Mouse (Mus musculus) megakaryocyte progenitor cell, adult 5-6 weeks (primary cell): ENCODE results near the gene Gm20388. TPM values are rescaled to one million over a fixed set of nuclear protein-coding genes. Genes with fewer than 3 reads are reported as not detected.

ENCODE experiments used
- ATAC-seq: replicated peaks from 2 replicates; pipeline ENCODE4 v1.8.0; 2016; ENCODE audit warnings: mild to moderate bottlenecking, moderate TSS enrichment, inconsistent platforms; ENCODE audit not compliant: poor library complexity
- total RNA-seq, 2 experiments: library from RNA; stranded (forward) in 1 of 2; stranded (reverse) in 1 of 2; fragments of 157-497, 149-512 nt in 1 of 2; fragments of 200-1000 nt in 1 of 2; gene quantifications; 2 replicates each; pipeline versions ENCODE4 v1.2.3 to v1.2.4; 2015 to 2017

The Gm20388 gene
- total RNA-seq, 2 experiments from 2014 or later = 18.6 TPM; not detected in 1

DNA sequence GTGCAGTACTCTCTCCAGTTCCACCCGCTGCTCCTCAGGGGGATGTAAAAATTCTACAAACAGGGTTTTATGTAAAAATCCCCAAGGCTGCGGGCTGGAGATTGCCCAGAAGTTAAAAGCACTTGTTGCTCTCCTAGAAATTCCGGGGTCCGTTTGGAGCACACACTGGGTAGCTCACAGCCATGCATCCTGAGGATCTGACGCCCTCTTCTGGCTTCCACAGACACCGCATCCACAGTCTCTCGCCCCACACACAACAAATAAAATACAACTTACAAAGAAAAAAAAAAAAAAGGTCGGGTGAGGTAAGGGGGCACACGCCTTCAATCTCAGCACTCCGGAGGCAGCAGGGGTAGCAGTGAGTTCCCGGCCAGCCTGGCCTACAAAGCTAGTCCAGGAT is 1897.4 kb downstream of the Gm20388 start:
- no peak for ATAC-seq

DNA sequence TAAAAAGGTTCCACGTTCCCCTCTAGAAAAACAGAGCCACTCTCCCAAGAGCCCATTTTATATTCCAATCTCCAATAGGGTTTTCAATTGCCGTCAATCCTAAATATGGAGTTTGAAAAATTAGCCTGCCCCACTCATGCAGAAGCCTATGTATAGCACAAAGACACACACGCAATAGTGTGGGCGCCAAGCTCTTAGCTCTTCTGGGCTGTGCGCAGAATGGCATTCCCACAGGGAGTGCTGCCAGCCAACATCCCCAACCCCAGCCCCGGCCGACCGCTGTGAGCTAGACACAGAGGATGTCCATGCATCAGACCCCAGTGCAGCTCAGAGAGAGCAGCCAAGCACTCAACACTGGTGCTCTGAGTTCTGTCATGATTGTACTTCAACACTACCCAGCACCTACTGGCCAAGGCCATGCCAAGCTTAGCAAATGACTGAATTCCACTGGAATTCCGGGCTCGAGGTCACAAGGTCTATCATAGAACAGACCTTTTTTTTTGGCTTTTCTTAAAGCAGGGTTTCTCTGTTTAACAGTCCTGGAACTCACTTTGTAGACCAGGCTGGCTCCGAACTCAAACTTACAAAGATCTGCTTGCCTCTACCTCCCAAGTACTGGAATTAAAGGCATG is 1899.0 kb downstream of the Gm20388 start:
- no peak for ATAC-seq

DNA sequence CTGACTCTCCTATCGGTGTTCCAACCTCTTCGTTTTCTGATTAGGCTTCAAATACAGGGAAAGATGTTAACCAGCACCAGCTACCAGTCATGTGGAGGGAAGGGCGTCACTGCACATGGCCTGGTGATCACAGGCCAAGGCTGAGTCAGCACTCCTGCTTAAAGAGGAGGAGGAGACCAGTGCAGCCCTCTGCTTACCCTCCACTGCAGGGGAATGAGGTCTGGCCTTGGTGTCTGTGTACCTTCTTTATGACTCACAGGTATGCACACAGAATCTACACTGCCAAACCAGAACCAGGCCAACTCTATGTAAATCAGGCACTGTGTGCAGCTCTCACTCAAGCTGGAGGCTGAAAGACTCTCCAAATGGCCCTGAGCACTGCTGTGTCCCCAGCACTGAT is 1900.9 kb downstream of the Gm20388 start:
- ATAC-seq = no peak

DNA sequence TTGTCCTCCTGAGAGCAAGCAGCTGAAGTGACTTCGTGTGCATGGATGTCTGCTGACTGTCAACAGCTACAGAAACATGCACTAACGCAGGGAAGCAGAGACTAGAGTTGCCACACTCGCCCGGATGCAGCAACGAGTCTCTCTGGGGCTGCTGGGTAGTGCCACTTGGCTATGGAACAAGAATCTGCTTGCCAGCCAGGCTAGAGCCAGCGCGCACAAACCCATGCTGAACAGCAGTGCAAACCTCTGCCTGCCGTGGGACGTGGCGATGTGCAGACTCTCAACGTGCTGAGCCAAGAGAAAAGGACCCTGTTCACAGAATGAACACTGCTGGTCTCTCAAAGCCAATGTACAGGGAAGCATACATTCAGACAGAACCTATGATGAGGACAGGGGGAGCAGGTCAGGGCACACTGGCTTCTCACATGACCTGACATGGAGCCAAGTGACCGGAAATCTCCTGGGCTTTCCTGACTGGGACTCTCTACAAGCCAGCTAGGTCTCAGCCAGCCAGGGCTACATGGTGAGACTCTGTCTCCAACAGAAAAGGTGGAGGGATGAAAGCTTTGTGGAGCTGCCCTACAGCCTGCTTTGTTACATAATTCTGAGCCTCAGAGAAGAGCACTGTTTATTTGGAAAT is 1901.4 kb downstream of the Gm20388 start:
- no peak for ATAC-seq

DNA sequence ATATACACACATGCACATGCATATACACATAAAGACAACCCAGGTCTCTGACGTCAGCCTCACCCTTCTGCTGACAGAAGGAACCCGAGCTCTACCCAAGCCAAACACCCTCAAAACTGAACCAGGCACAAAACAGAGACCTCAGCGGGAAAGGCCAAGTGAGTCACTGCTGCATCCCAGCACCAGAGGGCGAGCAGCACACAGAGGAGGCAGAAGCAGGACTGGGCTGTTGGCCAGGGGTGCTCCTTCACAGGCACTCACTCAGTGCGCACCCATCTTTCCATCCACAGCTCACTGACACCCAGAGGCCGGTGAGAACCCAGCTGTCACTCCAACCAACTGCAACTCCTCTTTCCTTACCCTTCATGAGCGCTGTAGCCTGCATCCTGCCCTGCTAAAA is 1907.6 kb downstream of the Gm20388 start:
- no peak for ATAC-seq

DNA sequence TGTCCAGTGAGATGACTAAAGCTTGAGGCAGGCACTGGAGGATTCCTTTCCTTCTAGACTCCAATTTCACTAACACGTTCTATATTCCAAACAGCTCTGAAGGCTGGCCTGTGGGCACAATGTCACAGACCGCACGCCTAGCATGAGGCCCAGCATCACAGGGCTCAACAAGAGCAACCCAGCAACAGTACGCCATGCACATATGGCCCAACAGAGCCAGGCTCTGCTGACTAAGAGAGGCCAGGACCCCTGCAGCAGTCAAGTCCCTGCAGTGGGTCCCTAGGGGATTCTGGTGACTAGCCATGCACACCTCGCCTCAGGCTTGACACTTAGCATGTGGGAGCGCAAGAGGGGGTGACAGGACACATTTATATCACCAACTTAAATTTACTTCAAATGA is 1910.2 kb downstream of the Gm20388 start:
- ATAC-seq = no peak

DNA sequence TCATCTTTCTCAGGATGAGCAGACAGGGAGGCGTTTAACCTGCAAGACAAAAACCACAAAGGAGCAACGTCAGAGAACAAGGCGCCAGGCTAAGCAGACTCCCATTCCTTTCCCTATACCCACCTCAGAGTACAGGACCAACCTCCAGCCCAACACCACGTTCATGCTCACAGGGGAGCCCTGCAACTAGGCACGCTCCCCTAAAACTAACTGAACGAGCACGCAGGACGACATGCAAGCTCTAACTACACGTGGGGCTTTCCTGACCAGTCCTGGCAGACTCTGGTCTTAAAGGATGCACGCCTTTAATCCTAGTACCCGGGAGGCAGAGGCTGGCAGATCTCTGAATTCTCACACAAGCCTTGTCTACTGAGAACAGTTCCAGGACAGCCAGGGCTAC is 1910.7 kb downstream of the Gm20388 start:
- ATAC-seq = no peak

DNA sequence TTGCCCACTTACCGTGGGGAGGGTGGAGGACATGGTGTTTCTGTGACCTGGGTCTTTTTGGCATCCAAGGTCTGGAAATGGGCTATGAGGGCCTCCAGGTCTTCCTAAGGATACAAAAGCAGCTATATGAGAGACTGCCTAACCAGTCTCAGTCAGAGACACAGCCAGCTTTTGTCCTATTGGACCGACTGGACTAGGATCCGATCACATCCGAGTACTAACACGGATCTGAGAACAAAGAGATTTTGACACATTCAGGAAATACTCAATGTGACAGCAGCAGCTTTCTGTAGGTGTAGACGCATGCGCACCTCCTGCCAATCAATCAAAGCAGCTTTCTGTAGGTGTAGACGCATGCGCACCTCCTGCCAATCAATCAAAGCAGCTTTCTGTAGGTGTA is 1911.1 kb downstream of the Gm20388 start:
- ATAC-seq = no peak

DNA sequence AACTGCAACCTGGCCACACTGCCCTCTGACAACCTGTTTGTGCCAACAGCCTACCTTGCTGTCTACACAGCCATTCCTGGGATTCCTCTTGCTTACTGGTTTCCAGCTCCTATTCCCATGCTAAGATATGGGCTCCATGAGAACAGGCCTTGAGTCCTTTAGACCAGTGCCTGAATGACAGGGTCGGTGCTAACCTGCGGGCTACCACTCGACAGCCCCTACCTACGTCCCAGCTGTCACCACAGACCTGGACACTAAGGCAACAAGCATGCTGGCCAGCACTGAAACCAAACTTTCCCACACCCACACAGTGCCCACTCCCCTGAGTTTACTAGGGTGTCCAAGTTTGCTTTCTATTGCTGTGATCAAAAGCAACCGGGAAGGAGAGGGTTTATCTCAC is 1917.1 kb downstream of the Gm20388 start:
- ATAC-seq = no peak

DNA sequence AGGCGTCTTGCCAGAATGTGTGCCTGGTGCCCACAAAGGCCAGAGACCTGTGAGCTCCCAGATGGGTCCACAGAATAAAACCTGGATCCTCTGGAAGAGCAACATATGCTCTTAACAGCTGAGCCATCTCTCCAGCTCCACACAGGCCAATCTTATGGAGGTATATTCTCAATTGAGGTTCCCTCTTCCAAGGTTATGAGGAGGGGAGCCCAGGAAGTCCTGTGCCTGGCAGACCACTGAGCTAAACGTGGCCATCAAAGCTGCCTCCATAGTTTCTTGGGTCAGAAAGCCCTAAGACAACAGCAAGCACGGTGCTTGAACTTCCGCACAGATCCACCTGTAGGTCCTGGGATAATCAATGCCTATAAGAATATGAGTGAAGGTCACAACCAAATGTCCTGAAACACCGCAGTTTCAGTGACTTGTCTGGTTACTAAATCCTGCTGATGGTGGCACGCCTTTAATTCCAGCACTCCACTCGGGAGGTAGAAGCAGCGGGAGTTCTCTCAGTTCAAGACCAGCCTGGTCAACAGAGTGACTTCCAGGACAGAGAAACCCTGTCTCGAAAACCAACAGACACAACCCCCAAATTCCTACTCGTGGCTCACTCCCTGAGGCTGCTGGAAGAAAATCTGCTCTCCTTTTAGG is 1917.9 kb downstream of the Gm20388 start:
- no peak for ATAC-seq

DNA sequence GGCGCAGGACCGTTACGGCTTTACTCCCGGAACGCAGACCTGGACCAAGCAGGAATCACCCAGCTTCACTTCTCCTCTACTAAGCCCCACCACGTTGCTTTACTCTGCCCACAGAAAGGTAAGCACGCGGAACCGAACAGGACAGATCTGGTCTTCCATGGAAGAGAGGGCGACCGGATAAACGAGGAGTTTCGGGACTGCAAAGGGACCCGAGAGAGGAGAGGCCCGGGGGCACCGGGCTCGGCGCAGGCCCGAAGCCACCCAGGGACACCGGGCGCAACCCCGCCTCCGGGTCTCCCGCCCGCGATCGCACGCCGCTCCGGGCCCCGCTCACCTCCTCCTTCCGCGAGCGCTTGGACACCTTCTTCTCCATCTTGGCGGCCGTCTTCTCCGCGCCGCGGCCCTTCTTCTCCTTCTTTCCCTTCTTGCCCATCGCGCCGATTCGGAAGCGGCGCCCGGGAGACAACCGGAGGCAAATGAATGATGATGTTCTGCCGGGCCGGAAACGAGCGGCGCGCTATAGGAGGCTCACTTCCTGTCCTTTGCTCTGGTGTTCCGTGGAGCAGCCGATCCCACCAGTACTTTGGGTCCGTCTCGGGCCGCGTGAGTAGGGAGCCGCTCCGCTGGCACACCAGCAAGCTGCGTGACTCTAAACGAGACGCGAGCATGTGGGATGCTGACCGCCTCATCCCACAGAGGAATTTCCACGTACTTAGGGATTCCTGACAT is 1918.6 kb downstream of the Gm20388 start, which contains the start of gene Klhdc4:
TSS of gene Klhdc4 (minus strand) at position 522 of the 729 bp plus-strand sequence.
- peak; percentile 98 for ATAC-seq

DNA sequence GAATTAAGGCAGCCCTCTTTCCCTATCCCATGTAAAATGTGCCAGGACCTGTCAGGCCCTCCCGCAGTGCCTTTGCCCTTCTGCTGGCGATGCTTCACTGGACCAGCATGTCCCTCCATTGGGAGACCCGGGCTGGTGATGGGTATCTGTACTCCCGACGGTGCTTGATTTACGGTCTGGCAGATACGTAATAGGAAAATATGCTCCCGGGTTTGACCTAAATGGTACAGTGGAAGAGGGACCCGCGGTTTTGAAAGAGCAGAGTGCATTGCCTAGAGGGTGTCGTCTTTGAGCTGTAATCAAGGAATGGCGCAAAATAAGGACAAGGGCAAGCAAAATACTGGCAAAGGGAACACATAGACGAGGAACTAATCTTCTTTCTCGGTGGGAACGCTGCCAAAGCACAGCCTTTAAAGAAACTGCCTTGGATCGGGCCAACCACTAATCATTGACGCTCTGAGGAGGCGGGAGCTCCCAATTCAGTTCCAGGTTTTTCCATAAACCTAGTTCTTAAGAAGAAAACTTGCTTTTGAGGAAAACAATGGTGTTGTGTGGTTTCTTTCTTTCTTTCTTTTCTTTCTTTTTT is 1919.2 kb downstream of the Gm20388 start:
- peak; percentile 49 for ATAC-seq

DNA sequence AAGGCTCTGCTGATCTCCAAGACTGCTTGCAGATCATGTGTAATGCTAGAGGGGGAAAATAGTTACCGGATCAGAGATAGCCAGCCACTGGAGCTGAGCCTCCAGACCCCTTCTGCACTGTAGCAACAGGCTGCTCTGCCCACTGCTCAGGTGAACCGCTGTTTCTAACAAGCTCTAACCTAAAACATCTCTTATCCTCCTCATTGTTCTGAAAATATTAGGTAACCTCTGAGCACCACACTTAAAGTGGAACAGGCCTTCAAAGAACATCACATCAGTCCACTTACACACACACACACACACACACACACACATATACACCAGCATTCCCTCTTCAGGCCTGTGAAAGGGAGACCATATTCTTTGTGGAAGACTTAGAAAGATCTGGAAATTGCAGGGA is 1921.4 kb downstream of the Gm20388 start:
- ATAC-seq = no peak

DNA sequence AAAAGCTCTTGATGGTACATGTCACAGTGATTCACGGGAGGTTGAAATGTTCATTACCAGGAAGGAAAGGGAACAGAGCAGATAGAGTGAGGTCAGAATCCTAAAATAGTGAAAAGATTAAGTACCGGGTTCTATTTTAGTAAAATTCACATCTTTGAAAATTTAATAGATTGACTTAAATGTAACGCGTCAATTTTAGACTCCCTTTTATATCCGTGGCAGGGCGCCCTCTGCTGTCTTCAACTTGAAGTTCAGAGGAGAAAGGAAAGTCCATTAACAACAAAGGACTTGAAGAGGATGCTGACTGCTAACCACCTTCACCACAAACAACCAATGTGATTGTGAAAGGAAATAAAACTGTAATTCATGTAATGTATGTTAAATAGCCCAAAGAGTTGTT is 1921.9 kb downstream of the Gm20388 start:
- ATAC-seq = peak; percentile 74

DNA sequence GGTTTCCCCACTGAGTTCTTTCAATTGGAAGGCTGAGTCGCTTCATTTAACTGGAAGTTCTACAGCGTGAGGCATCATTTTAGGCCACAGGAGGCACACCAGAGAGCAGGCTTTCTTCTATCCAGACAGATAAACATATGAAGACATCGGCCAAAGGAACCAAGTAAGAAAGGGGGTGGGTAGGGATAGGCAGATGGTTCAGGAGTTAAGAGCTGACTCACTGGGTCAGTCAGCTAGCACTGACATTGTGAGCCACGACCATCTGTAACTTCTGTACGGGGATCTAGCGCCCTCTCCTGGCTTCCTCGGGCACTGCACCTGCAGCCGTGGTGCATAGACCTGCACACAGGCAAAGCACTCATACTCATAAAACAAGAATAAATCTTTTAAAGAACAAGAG is 1930.6 kb downstream of the Gm20388 start:
- ATAC-seq = peak; percentile 88

DNA sequence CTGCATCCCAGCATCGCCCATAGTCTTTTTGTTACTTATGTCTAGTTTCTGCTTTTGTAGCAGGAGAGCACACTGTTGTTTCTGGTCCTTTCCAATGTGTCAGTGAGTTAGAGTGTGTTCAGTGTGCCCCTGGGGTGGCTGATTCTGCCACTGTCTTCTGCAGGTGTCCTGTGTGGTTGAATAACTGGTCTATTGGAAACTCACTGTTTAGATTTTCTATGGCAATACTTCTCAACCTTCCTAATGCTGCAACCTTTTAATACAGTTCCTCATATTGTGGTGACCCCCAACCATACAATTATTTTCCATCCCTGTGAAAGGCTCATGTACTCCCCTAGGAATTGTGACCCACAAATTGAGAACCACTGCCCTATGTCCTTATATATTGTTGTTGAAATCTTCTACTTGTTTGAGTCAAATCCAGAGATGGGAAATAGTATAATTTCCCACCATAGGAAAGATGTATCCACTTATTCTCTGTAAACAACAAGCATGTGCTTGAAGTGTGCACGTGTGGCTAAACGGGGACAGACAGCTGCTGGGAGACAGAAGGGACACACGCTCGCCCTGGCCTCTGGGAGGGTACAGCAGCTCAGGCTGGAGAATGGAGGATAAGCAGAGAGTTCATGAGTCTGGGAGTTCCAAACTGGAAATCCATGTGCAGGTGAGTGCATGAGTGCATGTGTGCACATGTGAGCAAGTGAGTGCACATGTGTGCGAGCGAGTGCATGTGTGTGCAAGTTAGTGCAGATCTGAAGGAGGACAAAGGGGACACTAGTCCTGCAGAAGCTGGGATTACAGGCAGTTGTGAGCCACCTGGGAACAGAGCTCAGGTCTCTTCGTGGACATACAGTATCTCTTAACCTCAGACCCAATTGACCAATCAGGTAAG is 1931.7 kb downstream of the Gm20388 start:
- no peak for ATAC-seq

DNA sequence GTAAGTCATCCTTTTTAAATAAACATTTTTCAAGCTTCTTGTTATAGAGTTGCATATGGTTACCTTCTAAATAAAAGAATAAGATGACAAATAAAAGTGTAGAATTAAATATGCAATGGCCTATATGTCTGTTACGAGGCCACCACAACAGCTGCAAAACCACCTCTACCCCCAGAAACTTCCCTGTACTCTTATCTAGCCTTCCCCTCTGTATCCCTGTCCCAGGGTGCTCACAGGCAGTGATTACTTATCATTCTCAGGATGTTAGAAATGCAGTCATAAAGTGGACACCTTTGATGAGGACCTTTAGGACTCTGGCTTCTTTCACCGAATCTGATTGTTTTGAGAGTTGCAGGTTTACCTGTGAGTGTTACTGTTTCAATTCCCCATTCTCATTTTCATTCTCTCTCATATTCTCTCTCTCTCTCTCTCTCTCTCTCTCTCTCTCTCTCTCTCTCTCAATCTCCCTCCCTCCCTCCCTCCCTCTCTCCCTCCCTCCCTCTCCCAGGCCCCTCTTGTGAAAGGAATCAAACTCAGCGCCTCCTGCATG is 1932.6 kb downstream of the Gm20388 start:
- no peak for ATAC-seq

DNA sequence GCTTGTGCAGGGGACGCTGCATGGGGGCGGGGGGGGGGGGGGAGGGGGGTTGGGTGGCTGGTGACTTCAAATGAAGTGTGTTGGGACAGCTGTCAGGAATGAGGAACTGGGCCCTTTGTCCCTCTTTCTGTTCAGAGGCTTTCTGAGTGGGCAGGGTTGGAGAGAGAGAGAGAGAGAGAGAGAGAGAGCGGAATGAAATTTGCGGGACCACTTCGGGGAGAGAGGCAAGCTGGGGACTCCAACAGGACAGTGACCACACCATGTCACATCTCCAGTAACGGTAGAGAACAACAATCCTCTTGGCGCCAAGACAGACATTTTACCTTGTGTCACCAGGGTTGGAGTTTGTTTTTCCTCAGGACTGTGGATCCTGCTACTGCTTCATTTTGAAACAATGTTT is 1934.1 kb downstream of the Gm20388 start:
- no peak for ATAC-seq

DNA sequence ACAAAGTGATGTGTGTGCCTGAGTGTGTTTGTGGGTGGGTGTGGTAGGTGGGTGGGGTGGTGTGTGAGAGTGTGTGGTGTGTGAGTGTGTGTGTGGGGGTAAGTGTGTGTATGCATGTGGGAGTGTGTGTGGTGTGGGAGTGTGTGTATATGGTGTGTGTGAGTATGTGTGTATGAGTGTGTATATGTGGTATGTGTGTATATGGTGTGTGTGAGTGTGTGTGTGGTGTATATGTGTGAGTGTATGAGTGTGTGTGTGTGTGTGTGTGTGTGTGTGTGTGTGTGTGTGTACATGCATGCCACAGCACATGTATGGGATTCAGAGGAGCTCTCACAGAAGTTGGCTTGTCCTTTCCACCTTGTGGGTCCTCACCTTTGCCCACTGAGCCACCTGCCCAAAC is 1936.2 kb downstream of the Gm20388 start:
- no peak for ATAC-seq

DNA sequence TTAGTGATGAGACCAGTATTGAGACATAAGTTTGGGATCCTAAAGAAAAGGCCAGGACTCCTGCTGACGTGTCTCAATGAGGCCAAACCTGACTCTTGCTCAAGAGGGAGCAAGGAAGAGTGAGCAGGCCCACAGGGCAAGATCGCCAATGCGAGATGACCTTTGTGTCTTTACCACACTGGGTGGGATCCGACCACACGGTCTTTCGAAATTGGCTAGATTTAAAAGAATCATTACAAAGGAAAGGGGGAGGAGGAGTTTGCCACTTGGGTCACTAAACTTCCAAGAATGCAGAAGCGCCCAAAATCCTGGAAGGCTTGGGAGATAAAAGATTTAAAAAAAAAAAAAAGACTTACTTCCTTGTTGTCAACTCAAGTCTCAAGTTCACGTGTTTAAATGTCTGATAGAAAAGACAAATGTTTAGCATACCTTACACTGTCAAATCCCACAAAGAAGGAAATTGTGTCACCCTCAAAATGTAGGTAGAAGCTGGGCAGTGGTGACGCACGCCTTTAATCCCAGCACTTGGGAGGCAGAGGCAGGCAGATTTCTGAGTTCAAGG is 1936.7 kb downstream of the Gm20388 start:
- no peak for ATAC-seq
